Mouse (Mus musculus) adrenal gland, adult (tissue): ENCODE data around the gene Ifitm3.

Source experiments
- DNase-seq, 2 experiments: peaks; one replicate each; pipeline ENCODE4 v3.0.0; 2022 to 2023; ENCODE audit warnings: low spot score in 1 of 2; ENCODE audit not compliant: inconsistent age in 2 of 2

The Ifitm3 gene

DNA sequence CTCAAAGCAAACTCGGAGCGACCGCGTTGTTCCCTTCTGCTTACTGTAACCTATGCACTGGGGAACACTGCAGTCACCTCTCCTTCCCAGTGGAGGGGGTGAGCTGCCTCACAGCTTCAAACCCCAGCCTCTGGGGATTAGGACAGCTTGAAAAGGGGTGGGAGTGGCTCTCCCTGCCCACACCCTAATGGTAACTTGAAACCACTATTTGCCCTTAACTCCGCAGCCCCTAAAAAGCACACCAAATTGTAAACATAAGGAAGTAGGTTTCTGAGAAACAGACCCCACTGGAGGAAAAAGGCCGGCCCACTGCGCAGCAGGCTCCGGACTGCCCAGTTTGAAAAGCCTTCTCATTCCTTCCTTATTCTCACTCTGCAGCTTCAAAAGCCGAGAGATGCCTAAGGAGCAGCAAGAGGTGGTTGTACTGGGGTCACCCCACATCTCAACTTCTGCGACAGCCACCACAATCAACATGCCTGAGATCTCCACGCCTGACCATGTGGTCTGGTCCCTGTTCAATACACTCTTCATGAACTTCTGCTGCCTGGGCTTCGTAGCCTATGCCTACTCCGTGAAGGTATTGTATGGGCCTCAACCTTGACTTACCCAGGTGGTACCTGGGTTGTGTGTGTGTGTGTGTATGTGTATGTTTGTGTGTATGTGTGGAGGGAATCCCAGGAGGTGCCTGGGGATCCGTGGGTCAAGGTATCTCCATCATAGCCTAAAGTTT is 42.5 kb downstream of the Ifitm3 start:
- DNase-seq: no peak

- DNase-seq: no peak
These were observed 43.6 kb downstream of the Ifitm3 start, which contains the start of gene Ifitm1 for GRCm38 (mm10) chr7:140966921-140967320. Gene Ifitm1, plus strand, starts transcription at chr7:140967221.

GRCm38 (mm10) chr7:140962733-140963132 is 47.8 kb downstream of the Ifitm3 start:
- no peak for DNase-seq

GRCm38 (mm10) chr7:140961416-140961815 is 49.2 kb downstream of the Ifitm3 start:
- DNase-seq: no peak

DNA sequence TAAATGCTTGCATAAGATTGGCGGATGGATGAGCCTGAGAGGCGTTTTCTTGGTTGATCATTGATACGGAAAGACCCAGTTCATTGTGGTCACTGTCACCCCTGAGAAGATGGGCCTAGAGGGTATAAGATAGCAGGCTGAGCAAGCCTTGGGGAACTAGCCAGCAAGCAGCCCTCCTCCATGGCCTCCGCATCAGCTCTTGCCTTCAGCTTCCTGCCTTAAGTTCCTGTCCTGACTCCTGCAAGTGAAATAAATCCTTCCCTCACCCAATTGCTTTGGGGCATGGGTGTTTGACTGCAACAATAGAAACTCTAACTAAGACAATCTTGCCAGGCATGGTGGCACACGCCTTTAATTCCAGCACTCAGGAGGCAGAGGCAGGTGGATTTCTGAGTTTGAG is 50.5 kb downstream of the Ifitm3 start:
- DNase-seq: no peak
